Mouse (Mus musculus) left cerebral cortex, adult 18-20 months (tissue): ENCODE measurements around the gene Mrpl10. TPM values are rescaled to one million over a fixed set of nuclear protein-coding genes. Genes with fewer than 3 reads are reported as not detected.
A peak's percentile ranks its signal among the peaks of the same experiment; 100 is the strongest.

Experiments used
- DNase-seq, 2 experiments: peaks; one replicate each; pipeline ENCODE4 v3.0.0; 2021 to 2022; ENCODE audit warnings: low spot score in 2 of 2, mixed read lengths in 1 of 2
- long read RNA-seq, 2 experiments: library from polyadenylated mRNA; stranded (forward); transcript quantifications; one replicate each; pipeline ENCODE4 v2.0.0; 2021
- total RNA-seq, 2 experiments: library from RNA; stranded (reverse); gene quantifications; 2 replicates each; pipeline ENCODE4 v1.2.3; 2021

The Mrpl10 gene
- total RNA-seq = 10 to 100 TPM; 67.4 to 70.6 TPM
- long read RNA-seq, experiment 1, transcript Mrpl10-201 (5 exons, 1,708 nt) = major isoform, 46 of 72 reads
- long read RNA-seq, experiment 1, partial matches to known transcripts = 3 of 72 reads
- long read RNA-seq, experiment 1, other reads (novel, unspliced or antisense) = 23 of 72 reads
- long read RNA-seq, experiment 2, transcript Mrpl10-201 (5 exons, 1,708 nt) = major isoform, 51 of 76 reads
- long read RNA-seq, experiment 2, partial matches to known transcripts = 14 of 76 reads
- long read RNA-seq, experiment 2, other reads (novel, unspliced or antisense) = 11 of 76 reads

- peak; percentile 80 to 84 for DNase-seq
These were observed at the start of gene Mrpl10, which contains the start of gene Lrrc46 for GRCm38 (mm10) chr11:97041022-97041899. Gene Mrpl10, plus strand, starts transcription at chr11:97041560. Gene Lrrc46, minus strand, starts transcription at chr11:97041407.

DNA sequence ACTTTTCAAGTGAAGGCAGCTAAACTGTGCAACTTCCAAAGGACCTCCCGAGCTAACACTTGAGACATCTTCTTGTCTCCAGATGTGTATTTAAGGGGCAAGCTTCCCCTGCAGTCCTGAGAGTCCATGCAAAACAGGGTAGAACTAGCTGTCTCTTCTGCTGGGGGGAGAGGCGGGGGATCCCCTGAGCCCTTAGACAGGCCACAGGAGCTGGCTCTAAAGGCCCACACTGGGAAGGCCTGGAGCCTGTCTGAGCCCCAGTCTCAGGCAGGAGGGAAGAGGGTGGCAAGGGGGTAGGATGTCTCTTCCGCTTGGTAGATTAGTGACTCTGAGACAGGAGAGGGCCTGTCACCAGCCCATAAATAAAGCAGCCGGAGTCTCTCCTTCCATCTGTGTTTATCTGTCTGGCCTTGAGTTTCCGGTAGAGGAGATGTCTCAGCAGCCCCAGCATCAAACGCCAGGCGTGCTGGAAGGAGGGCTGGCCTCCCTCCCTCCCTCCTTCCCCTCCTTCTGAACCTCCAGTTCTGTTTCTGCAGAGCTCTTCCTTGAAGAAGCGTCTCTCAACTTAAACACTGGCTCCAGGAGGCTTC, 48.5 kb upstream of the Mrpl10 start:
- no peak for DNase-seq

DNA sequence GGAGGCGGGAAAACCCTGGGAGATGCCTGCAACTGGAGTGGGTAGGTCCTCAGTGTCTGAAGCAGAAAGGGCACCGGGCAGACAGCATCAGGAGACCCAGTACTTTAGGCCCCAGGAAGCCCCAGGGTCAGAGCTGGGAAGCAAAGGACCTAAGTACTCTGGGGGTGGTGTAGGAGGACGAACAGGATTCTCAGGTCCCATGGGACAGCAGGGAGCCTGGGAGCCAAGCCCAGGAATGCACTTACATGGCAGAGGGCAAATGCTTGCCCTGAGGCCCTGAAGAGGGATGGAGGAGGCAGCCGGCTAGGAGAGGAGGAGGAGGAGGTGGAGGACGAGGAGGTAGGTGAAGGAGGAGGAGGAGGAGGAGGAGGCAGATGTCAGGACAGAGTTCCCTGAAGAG, 46.3 kb upstream of the Mrpl10 start:
- DNase-seq = no peak

DNA sequence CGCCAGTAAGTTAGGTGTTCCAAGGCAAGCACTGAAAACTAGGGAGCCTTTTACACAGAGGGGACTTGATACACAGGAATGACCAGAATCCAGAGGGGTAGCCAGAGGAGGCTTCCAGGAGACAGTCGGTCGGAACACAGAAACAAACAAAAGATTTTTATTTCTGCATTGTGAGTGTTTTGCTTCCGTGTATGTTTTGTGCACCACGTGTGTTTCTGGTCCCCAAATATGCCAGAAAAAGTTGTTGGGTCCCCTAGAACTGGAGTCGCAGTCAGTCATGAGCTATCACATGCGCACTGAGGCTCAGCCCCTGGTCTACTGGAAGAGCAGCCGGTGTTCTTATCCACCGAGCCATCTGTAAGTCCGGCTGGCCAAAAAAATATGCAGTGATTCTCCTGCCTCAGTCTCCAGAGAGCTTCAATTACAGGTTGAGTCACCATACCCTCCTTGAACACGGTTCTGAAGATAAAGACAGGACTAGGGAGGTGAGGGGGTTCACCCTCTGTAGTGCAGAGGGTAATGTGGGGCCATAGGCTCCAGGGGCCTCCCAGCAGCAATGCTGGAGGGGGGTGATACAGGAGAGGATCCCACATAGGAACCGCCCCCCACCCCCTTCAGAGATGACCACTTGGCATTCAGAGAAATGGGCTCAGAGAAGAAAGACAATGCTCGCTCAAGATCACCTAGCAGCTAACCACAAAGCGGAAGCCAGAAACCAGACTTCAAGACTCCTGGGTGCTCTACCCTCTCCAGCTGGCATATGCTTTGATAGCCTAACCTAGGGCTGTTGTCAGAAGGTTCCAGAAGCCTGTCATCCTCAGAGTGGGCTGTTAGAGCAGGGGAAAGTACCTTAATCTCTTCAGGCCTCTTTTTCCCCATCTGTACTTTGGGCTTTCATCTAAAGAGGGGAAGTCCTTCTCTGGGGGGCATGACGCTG, 45.3 kb upstream of the Mrpl10 start:
- no peak for DNase-seq

GRCm38 (mm10) chr11:96996773-96997379, 44.5 kb upstream of the Mrpl10 start:
- DNase-seq = no peak

DNA sequence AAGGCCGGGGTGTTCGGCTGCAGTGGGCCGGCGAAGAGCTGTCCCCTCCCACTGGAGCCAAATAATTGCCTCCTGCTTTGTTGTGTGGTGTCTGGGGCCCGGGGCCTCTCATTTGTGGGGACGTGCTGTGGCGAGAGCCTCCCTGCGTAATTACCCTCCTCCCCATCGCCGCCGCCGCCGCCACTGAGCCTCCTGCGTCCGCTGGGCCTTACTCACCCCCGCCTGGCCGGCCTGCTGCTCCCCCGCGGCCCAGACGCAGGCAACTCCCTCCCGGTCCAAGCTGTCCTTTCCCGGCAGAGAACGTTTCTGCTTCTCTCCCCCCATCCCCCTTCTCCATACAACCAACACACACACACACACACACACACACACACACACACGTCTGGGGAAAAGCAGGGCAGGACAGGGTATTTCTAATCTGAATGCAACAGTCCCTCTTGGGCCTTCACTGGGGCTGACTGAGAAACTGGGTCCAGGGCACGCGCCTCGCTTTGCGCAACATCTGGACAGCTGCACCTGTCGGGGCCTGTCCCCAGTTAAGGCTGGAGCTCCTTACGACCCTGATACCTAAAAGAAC, 43.9 kb upstream of the Mrpl10 start:
- peak; percentile 20 to 33 for DNase-seq

DNA sequence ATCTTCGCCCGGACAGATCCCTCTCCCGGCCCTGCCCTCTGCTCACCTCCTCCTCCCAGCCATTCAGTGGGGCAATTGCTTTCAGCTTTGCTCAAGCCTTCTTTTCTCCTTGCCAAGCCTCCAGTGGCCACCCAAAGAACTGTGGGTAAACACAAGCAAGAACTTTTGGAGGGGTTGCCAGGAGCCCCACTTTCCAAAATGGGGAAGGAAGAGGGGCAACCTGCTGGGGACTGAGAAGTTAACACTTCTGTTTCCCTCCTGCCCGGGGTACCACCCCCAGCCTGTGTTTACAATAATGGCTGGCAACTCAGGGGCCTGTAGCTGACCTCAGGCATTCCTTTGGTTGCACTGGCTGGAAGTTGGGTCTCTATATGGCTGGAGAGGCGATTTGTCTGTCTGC, 38.2 kb upstream of the Mrpl10 start:
- DNase-seq = no peak

DNA sequence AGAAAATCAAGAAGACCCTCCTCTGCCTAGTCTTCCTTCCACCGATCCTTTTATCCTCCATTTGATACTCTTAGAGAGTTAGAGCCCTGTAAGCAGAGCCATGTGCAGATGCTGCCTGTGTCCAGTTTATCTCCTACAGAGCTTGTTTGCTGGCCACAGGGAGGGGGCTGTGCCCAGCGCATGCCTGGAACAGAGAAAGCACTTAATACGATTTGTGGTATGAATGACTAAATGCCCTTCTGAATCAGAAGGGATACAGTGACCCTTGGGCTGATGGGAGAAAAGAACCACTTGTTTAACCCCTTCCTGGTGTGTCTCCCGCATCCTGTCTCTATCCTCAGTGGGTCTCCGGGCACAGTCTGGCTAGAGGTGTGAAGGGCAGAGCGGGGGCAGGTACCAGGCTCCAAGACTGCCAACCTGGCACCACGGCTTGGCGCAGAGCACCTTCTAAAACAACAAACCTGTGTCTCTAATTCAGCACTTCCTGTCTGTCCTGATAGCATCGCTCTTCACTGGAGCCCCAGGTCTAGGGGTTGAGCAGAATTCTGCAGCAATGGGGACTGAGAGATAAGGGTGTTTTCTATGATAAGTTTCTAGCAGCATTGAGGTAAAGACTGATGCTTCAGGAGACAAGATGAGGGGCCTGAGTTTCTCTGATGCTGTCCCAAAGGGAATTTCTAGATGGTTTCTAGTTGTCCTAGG, 34.1 kb upstream of the Mrpl10 start:
- DNase-seq = no peak

DNA sequence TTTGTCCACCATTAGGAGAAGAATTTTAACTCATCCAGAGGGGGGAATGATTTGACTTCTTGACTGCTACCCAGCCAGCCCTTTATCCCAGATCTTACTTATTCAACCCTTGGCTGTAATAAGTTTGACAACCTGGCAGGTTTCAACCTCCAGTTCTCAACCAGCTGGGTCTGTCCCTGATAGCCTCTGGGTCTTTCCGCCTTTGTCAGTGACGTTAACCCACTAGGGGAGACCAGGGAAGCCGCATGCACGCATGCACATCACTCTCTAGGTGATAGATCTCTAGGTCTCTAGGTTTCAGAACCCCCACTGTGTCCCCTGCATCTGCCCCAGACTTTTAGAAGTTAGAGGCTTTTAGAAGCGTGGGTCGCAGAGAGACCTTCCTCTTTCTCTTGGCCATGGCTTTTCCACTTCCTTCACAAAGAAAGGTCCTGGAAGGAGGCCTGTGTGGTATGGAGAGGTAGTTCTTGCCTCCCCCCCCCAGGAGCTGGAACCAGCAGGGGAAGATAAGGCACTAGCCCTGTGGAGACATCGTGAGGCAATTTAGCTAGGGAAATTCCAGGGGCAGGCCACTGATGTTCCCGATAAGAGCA, 32.1 kb upstream of the Mrpl10 start:
- DNase-seq = no peak

DNA sequence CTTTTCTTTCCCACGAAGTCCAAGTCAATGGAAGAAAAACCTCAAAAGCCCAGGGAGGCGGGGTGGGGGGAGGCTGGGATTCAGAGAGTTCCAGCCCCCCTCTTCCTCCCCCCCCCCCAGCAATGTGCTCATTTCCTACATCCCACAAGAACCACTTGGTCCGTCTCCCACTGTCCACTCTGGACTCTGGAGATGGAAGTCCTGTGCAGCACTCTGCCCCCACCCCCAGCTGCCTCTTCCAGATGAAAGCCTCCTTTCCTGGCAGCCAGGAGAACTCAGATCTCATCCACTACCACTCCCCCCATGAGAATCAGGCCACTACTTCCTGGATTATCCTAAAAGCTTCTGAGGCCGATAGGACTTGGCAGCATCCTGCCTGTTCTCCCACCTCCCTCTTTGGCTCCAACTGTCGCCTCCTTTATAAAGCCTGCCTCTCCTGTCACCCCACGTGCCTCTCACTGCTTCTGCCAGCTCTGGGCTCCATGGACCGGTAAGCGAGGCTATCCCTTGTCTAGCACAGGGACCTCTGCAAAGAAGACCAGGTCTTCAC, 28.2 kb upstream of the Mrpl10 start, which contains the start of gene Sp6:
Gene Sp6 (plus strand): TSS at position 274 of the 550 bp plus-strand sequence.
- DNase-seq = no peak

- no peak for DNase-seq
These were observed 23.4 kb upstream of the Mrpl10 start for GRCm38 (mm10) chr11:97017696-97018582.

- no peak for DNase-seq
These were observed 22.6 kb upstream of the Mrpl10 start for GRCm38 (mm10) chr11:97018583-97019344.

GRCm38 (mm10) chr11:97019345-97019708, 22.0 kb upstream of the Mrpl10 start:
- DNase-seq = no peak

GRCm38 (mm10) chr11:97021121-97021765, 20.1 kb upstream of the Mrpl10 start:
- no peak for DNase-seq

- peak; percentile 55 to 65 for DNase-seq
These were observed 19.4 kb upstream of the Mrpl10 start for GRCm38 (mm10) chr11:97021873-97022484.

DNA sequence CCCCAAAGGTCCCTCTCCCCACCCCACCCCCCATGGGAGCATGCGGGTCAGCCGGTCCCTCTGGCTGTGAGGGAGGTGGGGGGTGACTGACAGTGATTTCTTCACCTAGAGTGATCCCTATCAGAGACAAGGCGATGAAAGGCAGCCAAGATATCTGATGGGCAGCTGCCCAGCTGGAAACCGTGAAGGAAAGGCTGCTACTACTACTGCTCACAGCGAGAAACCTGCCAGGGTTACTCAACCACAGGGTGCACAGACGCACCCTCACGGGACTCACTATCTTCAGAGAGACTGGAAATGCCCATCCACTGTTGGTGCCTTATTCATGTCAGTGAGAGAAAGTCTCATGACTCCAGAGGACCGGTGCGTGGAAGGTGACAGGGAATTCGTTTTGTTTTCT, 16.4 kb upstream of the Mrpl10 start:
- no peak for DNase-seq
